Mouse (Mus musculus): ENCODE data around the gene Rap1gap2. TPM values are rescaled to one million over a fixed set of nuclear protein-coding genes. Genes with fewer than 3 reads are reported as not detected.

The Rap1gap2 gene
- polyA plus RNA-seq, 1 experiment from 2014 or later, result 3.8 TPM

GRCm38 (mm10) chr11:74623693-74624092, 13.0 kb upstream of the Rap1gap2 start:
- DNase-seq (ENCODE audit: low spot score), result no peak

GRCm38 (mm10) chr11:74621974-74622669, 11.4 kb upstream of the Rap1gap2 start:
- DNase-seq (ENCODE audit: low spot score), result no peak

- no peak for DNase-seq (ENCODE audit: low spot score)
These were observed 9.2 kb upstream of the Rap1gap2 start for GRCm38 (mm10) chr11:74619956-74620300.

GRCm38 (mm10) chr11:74619201-74619955, 8.7 kb upstream of the Rap1gap2 start, which contains the start of gene Ccdc92b:
Ccdc92b (plus strand) TSS chr11:74619605.
- DNase-seq (ENCODE audit: low spot score), result peak; percentile 72

- no peak for DNase-seq (ENCODE audit: low spot score)
These were observed 4.9 kb upstream of the Rap1gap2 start for GRCm38 (mm10) chr11:74615571-74615970.

GRCm38 (mm10) chr11:74613428-74613827, 2.7 kb upstream of the Rap1gap2 start:
- no peak for DNase-seq (ENCODE audit: low spot score)

GRCm38 (mm10) chr11:74611437-74611836, 722 bp upstream of the Rap1gap2 start:
- no peak for DNase-seq (ENCODE audit: low spot score)

- DNase-seq (ENCODE audit: low spot score), result no peak
These were observed 647 bp downstream of the Rap1gap2 start for GRCm38 (mm10) chr11:74610068-74610467.

GRCm38 (mm10) chr11:74602286-74602685, 8.4 kb downstream of the Rap1gap2 start:
- no peak for DNase-seq (ENCODE audit: low spot score)

- DNase-seq (ENCODE audit: low spot score), result no peak
These were observed 12.8 kb downstream of the Rap1gap2 start for GRCm38 (mm10) chr11:74597990-74598337.

- DNase-seq (ENCODE audit: low spot score), result no peak
These were observed 13.3 kb downstream of the Rap1gap2 start for GRCm38 (mm10) chr11:74597283-74597989.

GRCm38 (mm10) chr11:74592246-74592645, 18.5 kb downstream of the Rap1gap2 start:
- DNase-seq (ENCODE audit: low spot score), result no peak

- DNase-seq (ENCODE audit: low spot score), result no peak
These were observed 20.0 kb downstream of the Rap1gap2 start for GRCm38 (mm10) chr11:74590691-74591090.

- no peak for DNase-seq (ENCODE audit: low spot score)
These were observed 20.5 kb downstream of the Rap1gap2 start for GRCm38 (mm10) chr11:74590239-74590596.

GRCm38 (mm10) chr11:74589401-74590238, 21.1 kb downstream of the Rap1gap2 start:
- DNase-seq (ENCODE audit: low spot score), result no peak

GRCm38 (mm10) chr11:74586401-74586800, 24.3 kb downstream of the Rap1gap2 start:
- DNase-seq (ENCODE audit: low spot score), result no peak

- peak; percentile 53 for DNase-seq (ENCODE audit: low spot score)
These were observed 25.6 kb downstream of the Rap1gap2 start for GRCm38 (mm10) chr11:74584946-74585723.

- DNase-seq (ENCODE audit: low spot score), result no peak
These were observed 26.8 kb downstream of the Rap1gap2 start for GRCm38 (mm10) chr11:74583824-74584349.

GRCm38 (mm10) chr11:74582464-74582863, 28.3 kb downstream of the Rap1gap2 start:
- no peak for DNase-seq (ENCODE audit: low spot score)

GRCm38 (mm10) chr11:74581333-74581732, 29.4 kb downstream of the Rap1gap2 start:
- peak; percentile 21 for DNase-seq (ENCODE audit: low spot score)
